Mouse (Mus musculus): ENCODE measurements around the gene Nat8f2.
"Not testable (repeated sequence)": the region's sequence is repeated elsewhere in the genome, so short reads cannot be mapped to it uniquely, and the experiment has no call there.

DNA sequence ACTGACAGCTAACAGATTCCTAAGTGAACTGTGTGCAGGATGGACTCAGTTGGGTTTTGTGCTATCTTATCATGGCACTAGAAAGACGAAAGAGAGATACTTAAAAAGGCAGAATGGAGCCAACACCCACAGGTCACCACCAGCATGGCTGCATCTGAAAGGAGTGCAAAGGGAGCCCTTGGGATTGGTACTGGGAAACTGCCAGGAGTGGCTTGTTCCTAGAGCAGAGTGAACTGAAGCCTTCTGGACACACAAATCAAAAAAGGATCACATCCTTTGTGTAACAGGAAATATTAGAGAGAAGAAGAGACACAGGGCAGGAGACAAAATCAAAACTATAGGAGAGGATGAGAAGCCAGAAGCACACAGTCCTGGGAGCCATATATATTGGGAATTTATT is 2.0 kb downstream of the Nat8f2 start:
- not testable (repeated sequence) for TF ChIP-seq EP300 (IDR thresholded peaks at IDR 0.05; ENCODE audit: low read length); PAX5 (IDR thresholded peaks at IDR 0.05; ENCODE audit: low read length); USF1 (IDR thresholded peaks at IDR 0.05; ENCODE audit: low read depth, low read length); POLR2AphosphoS2 (IDR thresholded peaks at IDR 0.05; ENCODE audit: low read depth, low read length); CTCF (conservative IDR thresholded peaks at IDR 0.05 in 1 of 2, IDR thresholded peaks at IDR 0.05 in 1 of 2; ENCODE audit: low read depth in 2 of 2, low read length in 2 of 2); ZKSCAN1 (IDR thresholded peaks at IDR 0.05; ENCODE audit: borderline replicate concordance, low read depth, low read length); POLR2A (IDR thresholded peaks at IDR 0.05; ENCODE audit: low read depth, low read length); NELFE (IDR thresholded peaks at IDR 0.05; ENCODE audit: low read depth, low read length)
